Mouse (Mus musculus) heart, embryonic 12.5 days (tissue): Measurements from ENCODE around the gene Sidt1. TPM values are rescaled to one million over a fixed set of nuclear protein-coding genes. Genes with fewer than 3 reads are reported as not detected.

Experiments used
- ATAC-seq: fragments of 200-750 bp; cut with Nextera tagmentation; 2 replicates; pipeline ENCODE4 v1.8.0; 2017; ENCODE audit warnings: moderate TSS enrichment, moderate library complexity; ENCODE audit not compliant: insufficient number of reproducible peaks, low FRiP score
- H3K27ac ChIP-seq: fragments of 300-500 bp; sonication (generic); 2 replicates; pipeline ENCODE4 v1.5.1; 2016; ENCODE audit warnings: mild to moderate bottlenecking, moderate library complexity; ENCODE audit not compliant: poor library complexity, severe bottlenecking
- H3K27me3 ChIP-seq: fragments of 300-500 bp; sonication (generic); replicated peaks from 2 replicates; pipeline ENCODE4 v1.6.1; 2016; ENCODE audit warnings: mild to moderate bottlenecking, moderate library complexity
- H3K36me3 ChIP-seq: fragments of 300-500 bp; sonication (generic); 2 replicates; pipeline ENCODE4 v1.6.1; 2016; ENCODE audit warnings: mild to moderate bottlenecking, moderate library complexity
- H3K4me1 ChIP-seq: fragments of 300-500 bp; sonication (generic); replicated peaks from 2 replicates; pipeline ENCODE4 v1.6.1; 2016; ENCODE audit warnings: mild to moderate bottlenecking
- H3K4me2 ChIP-seq: fragments of 300-500 bp; sonication (generic); 2 replicates; pipeline ENCODE4 v1.6.1; 2016; ENCODE audit warnings: mild to moderate bottlenecking, moderate library complexity
- H3K4me3 ChIP-seq: fragments of 300-500 bp; sonication (generic); 2 replicates; pipeline ENCODE4 v1.5.1; 2016; ENCODE audit warnings: mild to moderate bottlenecking
- H3K9ac ChIP-seq: fragments of 300-500 bp; sonication (generic); 2 replicates; pipeline ENCODE4 v1.6.1; 2016; ENCODE audit warnings: mild to moderate bottlenecking, moderate library complexity
- H3K9me3 ChIP-seq: fragments of 300-500 bp; sonication (generic); replicated peaks from 2 replicates; pipeline ENCODE4 v1.6.1; 2016; ENCODE audit warnings: mild to moderate bottlenecking, moderate library complexity
- WGBS: fragments of 180-500 bp; shearing (Covaris S2); methylation state at CpG from one replicate; pipeline ENCODE4 v1.1.7; 2016; 5-methylcytosine and 5-hydroxymethylcytosine counted together
- polyA plus RNA-seq: library from polyadenylated mRNA; unstranded; fragments of >200 nt; fragmentation: Nextera tagmentation; extraction: Ambion mirVana; gene quantifications from 2 replicates; pipeline ENCODE4 v1.2.1, GENCODE M21; 2016

Gene Sidt1
- polyA plus RNA-seq, 1 experiment from 2014 or later = not detected

DNA sequence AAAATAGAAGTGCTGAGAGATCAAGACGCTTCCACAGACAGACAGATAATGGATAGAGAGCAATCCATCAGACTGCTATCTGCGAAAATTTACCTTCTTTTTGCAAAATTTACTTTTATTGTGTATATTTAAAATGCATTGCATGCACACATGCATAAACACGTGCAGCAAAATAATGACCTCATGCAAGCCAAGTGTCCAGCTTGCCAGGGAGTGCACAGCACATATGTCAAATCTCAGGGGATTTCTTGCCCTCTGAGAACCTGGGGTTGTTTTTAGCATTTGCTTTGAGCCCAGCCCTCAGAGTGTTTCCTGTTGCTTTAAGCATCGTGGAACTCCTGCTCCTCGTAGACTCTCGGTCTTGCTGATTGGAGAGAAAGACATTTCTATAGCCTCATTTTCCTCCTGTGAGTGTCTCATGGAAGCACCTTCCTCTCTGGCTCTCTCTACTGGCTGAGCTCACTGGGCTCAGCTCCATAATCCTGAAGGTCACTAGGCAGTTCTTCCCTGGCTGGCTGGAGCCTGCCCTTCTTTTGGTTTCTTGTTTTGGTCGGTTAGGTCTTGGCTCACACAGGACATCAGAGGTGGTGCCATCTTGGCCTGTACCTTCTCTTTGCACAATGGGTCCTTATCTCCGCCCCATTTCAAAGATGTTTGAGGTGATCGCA is 61.5 kb downstream of the Sidt1 start:
- Histone ChIP-seq H3K27ac (no peak overlapping the region), H3K36me3 (no peaks in the 10 kb centered on the region), H3K4me3 (no peak overlapping the region), H3K27me3 (no peaks in the 10 kb centered on the region), H3K9ac (no peak overlapping the region), H3K4me2 (no peak overlapping the region), H3K4me1 (0 out of 2 replicates have a peak, but pooled peaks cover 5% of the 10 kb centered on the region), H3K9me3 (no peaks in the 10 kb centered on the region)
- WGBS = 63% methylated on average over 9 of the region's 9 CpGs
- no peak for ATAC-seq

DNA sequence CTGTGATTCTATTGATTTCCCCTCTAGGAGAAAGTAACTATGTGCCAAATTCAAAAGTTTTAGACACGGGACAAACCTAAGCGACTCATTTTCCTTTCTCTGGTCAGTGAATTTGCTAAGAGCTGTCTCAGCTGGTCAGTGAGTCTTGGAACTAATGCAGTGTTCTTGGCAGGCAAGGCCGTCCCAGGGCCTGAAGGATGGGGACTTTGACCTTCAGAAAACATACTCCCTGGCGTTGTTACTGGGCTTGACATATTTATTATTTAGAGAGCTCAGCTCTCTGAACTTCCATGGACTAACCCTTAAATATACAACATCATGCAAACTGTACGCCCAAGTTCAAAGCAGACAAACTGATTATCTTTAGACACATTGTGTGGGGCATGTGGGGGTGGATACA is 62.4 kb downstream of the Sidt1 start:
- H3K27ac ChIP-seq = no peak overlapping the region

DNA sequence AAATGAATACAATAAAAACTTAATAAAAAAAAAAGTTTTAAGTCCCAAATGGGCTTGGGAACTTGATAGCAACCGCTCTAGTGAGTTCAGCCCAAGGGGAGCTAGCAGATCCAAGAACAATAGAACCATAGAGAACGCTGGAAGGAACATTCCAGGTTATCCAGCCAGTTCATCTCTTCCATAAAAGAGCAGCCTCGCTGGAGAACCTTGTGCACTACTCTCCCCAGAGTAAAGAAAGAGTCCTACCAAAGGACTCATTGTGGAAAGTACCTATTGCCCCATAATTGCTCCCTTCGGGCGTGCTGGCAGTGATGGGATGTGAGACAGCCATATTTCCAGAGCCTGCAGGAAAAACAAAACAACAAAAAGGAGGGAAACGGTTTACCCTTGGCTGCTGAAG is 63.4 kb downstream of the Sidt1 start:
- H3K9ac ChIP-seq = no peak overlapping the region
- H3K27ac ChIP-seq = no peak overlapping the region
- H3K27me3 ChIP-seq = no peaks in the 10 kb centered on the region
- H3K4me3 ChIP-seq = no peak overlapping the region
- WGBS = 78% methylated on average over 6 of the region's 6 CpGs
- ATAC-seq = no peak
- 0 out of 2 replicates have a peak, but pooled peaks cover 5% of the 10 kb centered on the region for H3K4me1 ChIP-seq
- no peak overlapping the region for H3K4me2 ChIP-seq
- no peaks in the 10 kb centered on the region for H3K36me3 ChIP-seq
- no peaks in the 10 kb centered on the region for H3K9me3 ChIP-seq

More for the DNA sequence above, 62.4 kb downstream of the Sidt1 start:
- no peaks in the 10 kb centered on the region for H3K9me3 ChIP-seq
- H3K36me3 ChIP-seq = no peaks in the 10 kb centered on the region
- H3K4me3 ChIP-seq = no peak overlapping the region
- H3K9ac ChIP-seq = no peak overlapping the region
- H3K4me1 ChIP-seq = 0 out of 2 replicates have a peak, but pooled peaks cover 5% of the 10 kb centered on the region
- H3K4me2 ChIP-seq = no peak overlapping the region
- 82% methylated on average over 5 of the region's 5 CpGs for WGBS
- no peaks in the 10 kb centered on the region for H3K27me3 ChIP-seq
- ATAC-seq = no peak

DNA sequence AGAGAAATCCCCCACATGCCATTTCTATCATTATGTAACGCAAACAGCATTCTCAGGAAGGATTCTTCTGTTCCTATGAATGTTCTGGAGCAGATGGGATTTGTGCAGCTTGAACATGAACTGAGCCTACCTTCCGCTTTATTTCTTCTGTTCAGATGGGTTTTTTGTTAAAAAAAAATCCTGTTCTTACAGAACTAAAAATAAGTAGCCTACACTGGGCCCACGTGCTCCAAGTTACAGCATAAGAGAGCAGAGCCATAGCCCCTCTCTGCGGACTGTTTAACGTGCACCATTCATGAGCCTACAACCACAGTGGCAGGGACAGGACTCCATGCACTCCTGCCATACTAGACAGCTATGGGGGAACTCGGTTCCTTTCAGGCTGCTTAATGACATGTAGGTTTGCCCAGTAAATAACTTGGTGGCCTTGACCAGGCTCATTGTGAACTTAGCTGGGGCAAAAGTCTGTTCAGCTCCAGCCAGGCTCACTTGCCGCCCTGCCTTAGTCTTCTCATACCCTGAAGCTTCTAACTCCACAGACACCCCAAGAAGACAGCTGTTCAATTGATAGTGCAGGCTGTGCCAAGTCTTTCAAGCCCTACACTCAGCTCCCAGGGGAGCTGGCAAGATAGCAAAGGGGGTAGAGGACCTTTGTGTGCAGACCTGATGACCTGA is 64.3 kb downstream of the Sidt1 start:
- H3K4me3 ChIP-seq = no peak overlapping the region
- 81% methylated on average over 7 of the region's 7 CpGs for WGBS
- no peak for ATAC-seq
- H3K27me3 ChIP-seq = no peaks in the 10 kb centered on the region
- 0 out of 2 replicates have a peak, but pooled peaks cover 5% of the 10 kb centered on the region for H3K4me1 ChIP-seq
- H3K4me2 ChIP-seq = no peak overlapping the region
- no peak overlapping the region for H3K27ac ChIP-seq
- no peak overlapping the region for H3K9ac ChIP-seq
- H3K9me3 ChIP-seq = no peaks in the 10 kb centered on the region
- no peaks in the 10 kb centered on the region for H3K36me3 ChIP-seq

DNA sequence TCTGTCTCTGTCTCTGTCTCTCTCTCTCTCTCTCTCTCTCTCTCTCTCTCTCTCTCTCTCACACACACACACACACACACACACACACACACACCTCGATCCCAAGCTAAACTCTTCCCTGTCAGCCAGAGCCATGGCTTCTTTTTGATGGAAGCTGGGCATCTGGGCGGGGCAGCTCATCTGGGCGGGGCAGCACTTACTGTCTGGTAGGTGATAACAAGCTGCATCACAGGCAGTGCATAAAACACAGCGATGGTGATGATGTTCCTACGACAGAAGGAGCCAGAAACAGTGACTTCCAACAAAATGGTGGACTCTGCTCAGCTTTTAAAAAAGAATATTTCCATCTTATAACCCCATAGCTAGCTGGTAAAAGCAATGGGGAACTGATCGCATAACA is 67.4 kb downstream of the Sidt1 start:
- H3K27me3 ChIP-seq = no peaks in the 10 kb centered on the region
- H3K4me1 ChIP-seq = no peaks in the 10 kb centered on the region
- no peak overlapping the region for H3K4me3 ChIP-seq
- H3K4me2 ChIP-seq = no peak overlapping the region
- H3K27ac ChIP-seq = no peak overlapping the region
- no peaks in the 10 kb centered on the region for H3K9me3 ChIP-seq
- no peak for ATAC-seq
- no peak overlapping the region for H3K9ac ChIP-seq
- 82% methylated on average over 6 of the region's 6 CpGs for WGBS
- no peaks in the 10 kb centered on the region for H3K36me3 ChIP-seq

DNA sequence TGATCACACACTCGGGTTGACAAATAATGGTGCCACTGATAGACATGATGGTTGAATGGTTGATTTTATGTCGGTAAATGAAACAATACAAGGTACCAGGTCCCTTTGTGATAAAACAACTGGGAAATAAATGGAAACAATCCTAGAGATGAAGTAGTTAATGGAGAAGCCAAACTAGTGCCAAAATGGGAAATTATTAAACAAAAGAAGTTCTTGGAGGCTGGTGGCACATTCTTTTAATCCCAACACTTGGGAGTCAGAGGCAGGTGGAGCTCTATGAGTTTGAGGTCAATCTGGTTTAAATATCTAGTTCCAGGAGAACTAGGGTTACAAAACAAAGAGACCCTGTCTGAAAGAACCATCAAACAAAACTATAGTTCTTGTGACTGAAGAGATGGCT is 68.1 kb downstream of the Sidt1 start:
- no peaks in the 10 kb centered on the region for H3K36me3 ChIP-seq
- WGBS = 73% methylated on average over 2 of the region's 2 CpGs
- H3K9ac ChIP-seq = no peak overlapping the region
- H3K4me1 ChIP-seq = no peaks in the 10 kb centered on the region
- no peak overlapping the region for H3K4me2 ChIP-seq
- no peaks in the 10 kb centered on the region for H3K27me3 ChIP-seq
- H3K9me3 ChIP-seq = no peaks in the 10 kb centered on the region
- H3K27ac ChIP-seq = no peak overlapping the region
- H3K4me3 ChIP-seq = no peak overlapping the region
- ATAC-seq = no peak

DNA sequence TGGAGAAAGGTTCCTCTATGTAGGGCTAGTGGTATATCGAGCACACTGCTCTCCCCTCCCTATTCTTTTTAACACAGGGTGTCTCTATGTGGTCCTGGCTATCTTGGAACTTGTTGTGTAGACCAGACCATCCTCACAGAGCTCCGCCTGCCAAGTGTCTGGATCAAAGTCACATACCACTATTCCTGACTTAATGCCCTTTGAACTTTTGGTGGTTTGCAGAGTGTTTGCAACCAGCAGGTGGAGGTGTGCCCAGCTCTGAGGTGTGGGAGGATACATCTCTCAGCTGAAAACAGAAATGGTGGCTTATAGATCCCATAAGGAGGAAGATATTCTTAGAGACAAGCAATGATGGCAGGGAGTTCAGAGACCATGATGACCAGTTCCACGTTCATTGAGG is 75.5 kb downstream of the Sidt1 start:
- Histone ChIP-seq H3K4me2 (no peak overlapping the region), H3K4me3 (no peak overlapping the region), H3K4me1 (no peaks in the 10 kb centered on the region; the same call in 1 of the 2 replicates), H3K27ac (no peak overlapping the region), H3K9ac (no peak overlapping the region), H3K36me3 (no peaks in the 10 kb centered on the region), H3K9me3 (no peaks in the 10 kb centered on the region), H3K27me3 (no peaks in the 10 kb centered on the region)
- ATAC-seq = no peak
- 80% methylated on average over 3 of the region's 3 CpGs for WGBS

DNA sequence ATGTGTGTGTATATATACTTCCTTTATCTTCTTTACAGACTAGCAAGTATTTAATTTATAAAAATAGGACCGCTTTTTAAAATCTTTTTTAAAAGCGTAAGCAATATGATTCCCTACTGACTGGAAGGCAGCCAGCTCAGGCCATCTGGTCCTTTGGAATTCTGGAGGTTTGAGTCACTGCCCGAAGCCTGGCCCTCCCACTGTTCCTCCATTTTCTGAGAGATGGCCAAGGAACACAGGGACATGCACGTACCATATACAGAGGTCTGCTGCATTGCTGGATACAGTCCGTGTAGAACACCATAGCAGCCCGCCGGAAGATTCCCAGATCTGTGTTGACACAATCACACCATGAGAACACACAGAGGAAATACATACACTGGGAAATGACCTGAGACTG is 78.3 kb downstream of the Sidt1 start:
- 73% methylated on average over 7 of the region's 7 CpGs for WGBS
- H3K9me3 ChIP-seq = no peaks in the 10 kb centered on the region
- no peak overlapping the region for H3K9ac ChIP-seq
- 0 out of 2 replicates have a peak, but pooled peaks cover 7% of the 10 kb centered on the region for H3K27me3 ChIP-seq
- ATAC-seq = no peak
- no peaks in the 10 kb centered on the region for H3K36me3 ChIP-seq
- H3K27ac ChIP-seq = no peak overlapping the region
- no peak overlapping the region for H3K4me2 ChIP-seq
- H3K4me1 ChIP-seq = no peaks in the 10 kb centered on the region; the same call in 1 of the 2 replicates
- no peak overlapping the region for H3K4me3 ChIP-seq

DNA sequence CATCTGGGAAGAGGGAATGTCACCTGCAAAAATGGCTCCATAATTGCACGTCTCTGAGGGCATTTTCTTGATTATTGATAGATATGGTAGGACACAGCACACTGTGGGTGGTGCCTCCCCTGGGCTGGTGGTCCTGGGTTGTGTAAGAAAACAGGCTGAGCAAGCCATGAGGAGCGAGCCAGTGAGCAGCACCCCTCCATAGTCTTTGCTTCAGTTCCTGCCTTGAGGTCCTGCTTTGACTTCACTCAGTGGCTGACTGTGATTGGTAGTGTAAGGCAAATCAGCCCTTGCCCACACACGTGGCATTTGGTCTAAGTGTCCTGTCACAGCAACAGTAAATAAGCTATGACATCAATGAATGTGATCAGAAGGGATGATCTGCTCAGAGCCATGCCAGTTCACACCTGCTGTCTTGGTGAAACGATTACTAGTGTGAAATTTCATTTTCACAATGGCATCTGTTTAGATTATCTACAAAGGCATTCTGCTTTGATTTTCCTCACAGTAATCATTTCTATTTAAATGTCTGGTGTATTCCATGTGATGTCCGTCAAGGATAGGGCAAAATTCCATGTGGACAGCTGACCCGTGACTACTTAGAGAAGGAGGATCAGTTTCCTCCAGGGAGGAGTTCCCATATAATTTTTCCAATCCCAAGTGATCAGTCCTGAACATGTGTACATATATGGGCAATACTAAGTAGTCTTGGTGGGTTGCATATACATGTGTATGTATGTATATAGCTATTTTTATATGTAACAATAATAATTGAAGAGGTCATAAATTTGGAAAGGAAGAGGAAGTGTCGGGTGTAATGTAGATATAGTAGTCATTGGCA is 79.0 kb downstream of the Sidt1 start:
- no peak for ATAC-seq
- 0 out of 2 replicates have a peak, but pooled peaks cover 7% of the 10 kb centered on the region for H3K27me3 ChIP-seq
- no peak overlapping the region for H3K9ac ChIP-seq
- no peaks in the 10 kb centered on the region; the same call in 1 of the 2 replicates for H3K4me1 ChIP-seq
- no peak overlapping the region for H3K4me2 ChIP-seq
- H3K36me3 ChIP-seq = no peaks in the 10 kb centered on the region
- 71% methylated on average over 7 of the region's 7 CpGs for WGBS
- H3K27ac ChIP-seq = no peak overlapping the region
- H3K4me3 ChIP-seq = no peak overlapping the region
- H3K9me3 ChIP-seq = no peaks in the 10 kb centered on the region

DNA sequence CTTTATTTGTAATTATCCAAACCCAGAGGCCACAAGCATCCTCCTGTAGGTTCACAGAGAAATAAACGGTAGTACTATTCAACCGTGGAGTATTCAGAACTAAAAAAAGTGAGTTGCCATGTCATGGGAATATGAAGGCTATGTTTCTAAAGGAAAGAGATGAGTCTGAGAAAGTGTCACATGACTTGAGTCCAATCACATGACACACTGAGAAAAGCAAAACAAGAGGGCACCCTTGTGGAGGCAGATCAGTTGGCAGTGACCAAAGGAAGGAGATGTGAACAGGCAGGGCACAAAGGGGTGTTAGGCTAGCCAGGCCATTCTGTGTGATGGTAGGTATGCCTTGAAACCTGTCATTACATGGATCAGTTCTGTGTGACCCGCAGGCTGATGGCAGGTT is 80.3 kb downstream of the Sidt1 start:
- H3K4me2 ChIP-seq = no peak overlapping the region

DNA sequence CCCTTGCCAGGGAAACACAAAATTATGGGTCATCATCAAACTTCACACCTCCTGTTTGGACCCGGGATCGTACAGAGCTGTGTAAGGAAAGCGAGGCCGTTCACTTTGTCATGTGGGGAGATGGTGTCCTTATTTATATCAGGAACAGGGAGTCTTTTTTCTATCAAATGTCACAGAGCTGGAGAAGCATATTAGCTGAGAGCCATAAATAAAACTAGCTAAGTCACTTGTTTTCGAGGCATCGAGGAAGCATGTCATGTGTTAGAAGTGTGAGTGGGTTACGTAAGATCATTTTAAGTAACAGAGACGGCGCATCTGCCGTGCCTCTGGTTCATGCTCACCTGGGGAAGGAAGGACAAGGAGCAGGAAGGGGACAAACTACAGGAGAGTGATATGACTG is 83.0 kb downstream of the Sidt1 start:
- H3K4me1 ChIP-seq = no peaks in the 10 kb centered on the region; the same call in 1 of the 2 replicates
- H3K9ac ChIP-seq = no peak overlapping the region
- no peak overlapping the region for H3K4me2 ChIP-seq
- H3K36me3 ChIP-seq = no peaks in the 10 kb centered on the region
- ATAC-seq = no peak
- H3K9me3 ChIP-seq = no peaks in the 10 kb centered on the region
- H3K27ac ChIP-seq = no peak overlapping the region
- no peak overlapping the region for H3K4me3 ChIP-seq
- WGBS = 76% methylated on average over 10 of the region's 10 CpGs
- 0 out of 2 replicates have a peak, but pooled peaks cover 7% of the 10 kb centered on the region for H3K27me3 ChIP-seq

More for the DNA sequence above, 80.3 kb downstream of the Sidt1 start:
- 0 out of 2 replicates have a peak, but pooled peaks cover 7% of the 10 kb centered on the region for H3K27me3 ChIP-seq
- no peaks in the 10 kb centered on the region for H3K36me3 ChIP-seq
- H3K9me3 ChIP-seq = no peaks in the 10 kb centered on the region
- no peak for ATAC-seq
- H3K4me3 ChIP-seq = no peak overlapping the region
- H3K4me1 ChIP-seq = no peaks in the 10 kb centered on the region; the same call in 1 of the 2 replicates
- H3K9ac ChIP-seq = no peak overlapping the region
- H3K27ac ChIP-seq = no peak overlapping the region
- WGBS = 85% methylated on average over 3 of the region's 3 CpGs
